Mouse (Mus musculus) left cerebral cortex, postnatal 25 days (tissue): ENCODE results near the gene Psmb3. TPM values are rescaled to one million over a fixed set of nuclear protein-coding genes. Genes with fewer than 3 reads are reported as not detected.
"Not testable (repeated sequence)": the region's sequence is repeated elsewhere in the genome, so short reads cannot be mapped to it uniquely, and the experiment has no call there.

Experiments
- DNase-seq, 2 experiments: peaks; one replicate each; pipeline ENCODE4 v3.0.0; 2022; ENCODE audit warnings: low spot score in 2 of 2, mixed read lengths in 1 of 2
- intact Hi-C: fragments of 180-260 bp; cut with DNase I; formaldehyde crosslinking; loops from one replicate; pipeline ENCODE4 v1.15.1; 2025
- total RNA-seq, 2 experiments: library from RNA; stranded (reverse); gene quantifications; 2 replicates each; pipeline ENCODE4 v1.2.3; 2021

Psmb3 gene
- total RNA-seq, 2 experiments from 2014 or later = 119 to 124 TPM

DNA sequence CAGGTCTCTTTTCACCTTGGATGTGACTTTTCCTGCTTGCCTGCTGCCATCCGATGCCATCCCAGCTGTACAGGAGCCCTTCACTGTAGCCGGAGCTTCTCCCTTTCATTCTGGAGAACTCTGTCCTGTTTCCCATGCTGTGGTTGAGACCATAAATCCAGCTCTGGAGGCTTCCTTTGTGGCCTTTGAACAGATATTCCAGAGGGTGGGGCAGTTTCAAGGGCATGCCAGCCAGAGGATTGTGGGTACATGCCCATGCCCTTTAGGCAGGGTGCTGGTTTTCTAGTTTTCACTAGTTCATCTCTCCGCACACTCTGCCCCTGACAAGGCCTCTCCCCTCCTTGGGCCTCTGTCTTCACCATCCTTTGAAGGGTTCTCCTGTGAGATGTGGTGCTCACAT is 16.1 kb upstream of the Psmb3 start:
- no peak for DNase-seq
- intact Hi-C loops = no loop called here

DNA sequence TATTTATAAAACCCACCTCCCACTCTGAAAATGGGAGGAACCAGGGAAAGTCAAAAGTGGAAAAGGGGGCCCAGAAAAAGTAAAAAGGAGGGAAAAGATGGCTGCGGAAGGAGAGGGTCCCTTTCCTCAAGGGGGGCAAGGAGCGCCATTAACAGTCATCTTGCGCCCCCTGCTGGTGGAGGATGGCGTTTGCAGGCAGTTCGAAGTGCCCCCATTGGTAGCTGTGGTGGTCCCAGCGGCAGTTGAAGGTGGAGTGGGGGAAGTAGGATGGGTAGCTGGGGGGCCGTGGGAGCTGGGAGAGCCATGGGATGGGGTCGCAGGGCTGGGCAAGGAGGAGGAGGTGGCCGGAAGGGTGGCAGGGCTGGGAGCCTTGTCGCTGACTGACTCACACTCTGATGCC is 13.3 kb upstream of the Psmb3 start:
- peak in 1 of 2 experiments; percentile 40 for DNase-seq
- intact Hi-C loops = loop anchor here (2.0 to 10.0 kb wide), 2 partner anchors 45 to 195 kb away; no protein-coding TSS in a partner anchor

DNA sequence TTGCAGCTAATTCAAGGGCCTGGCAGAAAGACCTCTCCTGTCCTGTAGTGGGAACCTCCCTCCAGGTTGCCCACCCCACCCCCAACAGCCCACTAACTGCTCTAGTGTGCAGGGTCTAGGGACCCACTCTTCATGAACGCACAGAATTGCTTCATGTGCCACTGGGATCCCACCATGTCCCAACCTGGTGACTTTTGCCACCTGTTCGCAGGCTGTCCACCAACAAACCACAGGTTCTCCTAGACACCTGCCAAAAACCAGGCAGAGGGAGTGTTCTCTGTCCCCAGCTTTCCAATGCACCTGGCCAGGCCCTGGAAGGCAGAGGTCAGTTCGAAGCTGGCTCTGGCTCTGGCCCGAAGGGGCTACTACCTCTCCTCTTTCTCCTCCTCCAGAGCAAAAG is 8.8 kb upstream of the Psmb3 start:
- intact Hi-C loops = loop anchor here (10.0 kb wide), 1 partner anchor 200 kb away; no protein-coding TSS in a partner anchor

DNA sequence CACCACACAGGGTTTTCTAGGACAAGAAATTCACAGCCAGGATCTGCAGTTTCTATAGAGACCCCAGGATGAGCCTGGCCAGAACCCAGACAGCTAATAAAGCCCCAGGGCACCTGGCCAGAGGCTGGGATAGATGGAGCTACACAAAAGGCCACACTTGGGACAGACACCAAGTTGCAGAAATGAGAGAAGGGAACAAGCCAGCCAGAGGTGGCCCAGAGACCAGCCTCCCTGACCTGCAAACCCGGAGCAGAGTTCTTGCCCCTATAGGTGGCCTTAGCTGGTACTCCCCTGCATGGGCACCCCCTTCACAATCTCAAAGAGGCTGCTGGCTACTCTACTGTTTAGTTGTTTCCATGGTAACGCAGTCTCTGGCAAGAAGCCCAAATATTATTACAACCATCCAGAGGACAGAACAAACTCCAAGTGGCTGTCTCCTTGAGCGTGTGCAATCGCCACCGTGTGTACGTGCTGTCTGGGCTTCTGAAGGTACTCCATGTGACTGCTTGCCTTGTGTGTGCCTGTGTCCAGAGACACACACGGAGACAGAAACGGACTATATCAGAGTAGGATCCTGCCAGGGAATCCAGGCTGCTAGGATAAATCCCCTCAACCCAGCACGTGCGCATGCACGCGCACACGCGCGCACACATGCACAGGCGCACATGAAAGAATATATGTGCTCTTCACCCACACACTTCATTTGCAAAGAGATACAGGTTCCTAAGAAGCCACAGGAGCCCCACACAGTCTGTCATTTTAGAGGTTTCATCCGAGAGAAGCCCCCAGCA is 8.1 kb upstream of the Psmb3 start:
- intact Hi-C loops = loop anchor here (5.0 to 10.0 kb wide), 2 partner anchors 33 to 200 kb away; partner anchors contain the start of gene Mllt6
- DNase-seq = peak; percentile 58 to 74

More for the DNA sequence above, 8.8 kb upstream of the Psmb3 start:
- no peak for DNase-seq

DNA sequence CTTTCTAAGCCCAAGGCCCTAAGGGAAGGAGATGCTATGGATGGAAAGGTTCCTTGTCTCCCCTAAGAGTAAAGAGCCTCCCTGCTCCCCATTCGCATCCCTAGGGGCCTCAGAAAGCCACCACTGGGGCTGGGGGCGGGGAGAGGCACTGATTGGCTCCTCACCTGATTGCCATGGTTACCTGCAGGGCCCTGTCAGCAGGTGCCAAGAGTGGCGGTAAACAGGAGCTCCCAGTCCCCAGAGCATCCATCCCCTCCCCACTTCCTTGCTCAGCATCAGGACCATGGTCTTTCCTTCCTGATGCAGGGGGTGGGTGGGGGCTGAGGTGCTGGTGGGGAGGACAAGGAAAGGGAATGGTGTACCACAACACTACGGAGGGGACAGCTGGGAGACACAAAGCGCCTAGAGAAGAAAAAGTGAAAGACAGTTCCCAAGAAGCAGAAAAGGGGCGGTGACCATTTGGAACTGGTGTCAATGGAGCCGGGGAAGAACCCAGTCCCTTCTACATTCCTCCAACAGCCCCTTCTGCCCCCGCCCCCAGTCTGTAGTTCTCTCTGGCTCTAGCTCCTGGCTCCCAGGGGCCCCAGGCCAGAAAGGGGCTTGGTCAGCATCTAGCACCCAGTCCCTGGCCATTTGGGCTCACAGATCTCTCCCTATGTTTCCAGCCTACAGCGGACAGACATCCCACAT is 7.3 kb upstream of the Psmb3 start:
- intact Hi-C loops = loop anchor here (5.0 to 10.0 kb wide), 2 partner anchors 34 to 201 kb away; partner anchors contain the start of gene Mllt6
- no peak for DNase-seq

DNA sequence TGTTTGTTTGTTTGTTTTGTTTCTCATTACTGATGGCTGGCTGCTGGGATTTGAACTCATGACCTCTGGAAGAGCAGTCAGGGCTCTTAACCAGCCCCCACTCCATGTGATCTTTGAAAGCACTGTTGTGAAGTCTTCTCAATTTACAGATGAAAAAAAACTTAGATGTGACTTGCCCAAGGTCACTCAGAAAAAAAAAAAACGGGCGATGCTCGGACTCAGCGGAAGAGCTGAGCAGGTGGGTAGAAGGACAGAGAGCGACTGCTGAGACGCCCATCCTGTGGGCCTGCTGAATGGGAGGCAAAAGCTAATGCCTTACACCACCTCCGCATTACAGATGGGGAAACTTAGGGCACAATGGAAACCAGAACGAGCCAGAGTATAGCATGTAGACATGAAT is 6.5 kb upstream of the Psmb3 start:
- DNase-seq = no peak
- intact Hi-C loops = loop anchor here (5.0 to 10.0 kb wide), 2 partner anchors 34 to 202 kb away; partner anchors contain the start of gene Mllt6

DNA sequence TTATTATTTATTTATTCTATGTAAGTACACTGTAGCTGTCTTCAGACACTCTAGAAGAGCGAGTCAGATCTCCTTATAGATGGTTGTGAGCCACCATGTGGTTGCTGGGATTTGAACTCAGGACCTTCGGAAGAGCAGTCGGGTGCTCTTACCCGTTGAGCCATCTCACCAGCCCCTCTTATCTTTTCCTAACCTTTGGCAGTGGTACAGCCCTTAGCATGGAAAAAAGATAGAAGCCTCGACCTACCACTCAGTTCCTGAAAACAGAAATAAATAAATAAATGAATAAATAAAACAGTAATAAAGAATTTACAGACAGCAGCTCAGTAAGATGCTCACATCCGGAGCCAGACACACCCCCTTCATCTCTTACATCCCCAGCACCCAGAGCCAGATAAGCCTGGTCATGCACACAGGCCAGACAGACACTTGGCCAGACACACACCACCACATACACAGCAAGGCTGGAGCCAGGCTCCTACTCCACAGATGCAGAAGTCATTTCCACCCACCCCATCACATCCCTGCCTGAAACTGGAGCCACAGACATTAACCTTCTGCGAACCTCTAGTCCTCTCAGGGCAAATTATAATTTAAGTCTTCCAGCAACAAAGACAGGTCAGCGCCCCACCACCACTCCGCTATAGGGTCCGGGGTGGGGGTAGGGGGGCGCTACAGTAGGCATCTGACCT is 5.9 kb upstream of the Psmb3 start:
- DNase-seq = no peak
- intact Hi-C loops = loop anchor here (5.0 to 10.0 kb wide), 2 partner anchors 35 to 203 kb away; partner anchors contain the start of gene Mllt6

DNA sequence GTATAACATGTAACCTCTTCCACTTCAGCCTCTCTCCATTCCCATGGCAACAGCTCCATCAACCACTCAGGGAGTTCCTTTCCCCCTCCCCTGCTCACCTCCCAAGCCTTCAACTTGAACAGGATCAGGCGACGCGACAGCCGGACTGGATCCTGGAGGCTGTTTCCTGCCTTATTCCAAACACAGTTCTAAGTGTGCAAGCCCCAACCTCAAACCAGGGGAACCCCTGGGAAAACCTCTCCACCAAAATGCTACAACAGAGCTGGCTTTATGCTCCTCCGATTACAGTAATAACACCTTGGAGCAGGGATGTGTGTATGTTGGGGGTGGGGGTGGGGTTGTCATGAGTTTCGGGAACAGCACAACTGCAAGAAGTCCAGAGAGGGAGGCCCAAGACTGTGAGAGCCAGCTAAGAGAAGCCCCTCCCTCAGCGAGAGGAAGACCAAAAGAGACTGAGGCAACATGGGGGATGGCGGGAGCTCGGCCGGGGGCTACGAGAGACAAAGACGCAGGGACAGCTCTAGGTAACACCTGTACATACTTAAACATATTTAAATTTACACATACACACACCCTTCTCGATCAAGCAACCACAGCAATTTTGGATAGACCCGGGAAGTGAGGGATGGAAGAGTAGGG is 5.2 kb upstream of the Psmb3 start:
- intact Hi-C loops = loop anchor here (2.0 to 10.0 kb wide), 3 partner anchors 36 to 203 kb away; partner anchors contain the start of genes Mllt6 and Pip4k2b
- no peak for DNase-seq

DNA sequence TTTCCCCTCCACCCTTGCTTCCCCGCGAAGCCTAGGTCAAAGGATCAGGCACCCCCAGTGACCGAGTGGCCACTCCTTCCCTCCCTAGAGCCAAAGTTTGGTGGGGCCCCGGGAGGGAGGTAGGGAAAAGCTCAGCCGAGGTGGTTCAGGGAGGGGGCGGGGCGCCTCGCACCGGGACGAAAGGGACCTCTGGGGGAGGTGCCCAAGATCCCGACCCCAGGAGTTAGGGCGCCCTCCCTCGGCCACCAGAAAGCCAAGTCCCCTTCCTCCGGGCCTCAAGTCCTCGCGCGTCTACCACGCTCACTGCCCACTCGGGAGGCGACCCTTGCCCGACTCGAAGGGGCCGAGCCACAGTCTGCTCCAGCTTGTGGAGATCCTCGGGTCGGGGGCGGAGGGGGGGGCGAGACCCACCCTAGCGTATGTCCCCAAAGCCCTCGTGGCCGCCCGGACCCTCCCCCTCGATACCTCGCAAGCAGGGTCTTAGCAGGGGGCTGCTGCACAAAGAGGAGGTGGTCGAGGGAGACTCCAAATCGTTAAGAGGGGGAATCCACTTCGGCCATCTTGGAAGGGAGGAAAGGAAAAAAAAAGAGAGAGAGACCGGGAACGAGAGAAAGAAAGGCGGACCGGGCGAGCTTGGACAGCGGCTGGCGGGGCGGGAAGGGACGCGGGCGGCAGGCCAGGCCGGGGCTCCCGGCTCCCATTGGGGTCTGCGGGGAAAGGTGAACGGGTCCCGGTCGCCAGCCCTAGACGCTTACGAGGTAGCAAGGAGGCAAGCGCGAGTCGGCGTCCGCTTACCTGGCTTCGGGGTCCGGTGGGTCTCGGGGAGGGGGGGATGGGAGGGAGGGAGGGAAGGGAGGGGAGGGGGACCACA is 4.2 kb upstream of the Psmb3 start:
- DNase-seq = no peak
- intact Hi-C loops = loop anchor here (2.0 to 10.0 kb wide), 3 partner anchors 37 to 204 kb away; partner anchors contain the start of genes Mllt6 and Pip4k2b

DNA sequence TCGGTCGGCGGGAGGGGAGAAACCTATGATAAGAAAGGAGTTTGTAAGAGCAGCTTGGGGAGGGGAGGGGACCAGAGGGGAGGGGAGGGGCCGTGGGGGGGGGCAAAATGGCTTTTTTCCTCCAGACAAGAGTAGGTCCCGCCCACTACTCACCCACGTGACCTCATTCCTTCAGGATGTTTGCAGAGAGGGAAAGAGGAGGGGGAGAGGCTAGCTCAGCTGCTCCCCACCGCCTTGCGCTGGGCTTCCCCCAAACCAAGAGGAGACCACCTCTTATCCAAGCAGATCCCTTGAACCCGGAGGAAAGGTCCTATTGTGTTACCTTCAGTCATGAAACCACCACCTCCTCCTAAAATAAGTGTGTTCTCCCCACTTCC is 3.6 kb upstream of the Psmb3 start:
- intact Hi-C loops = loop anchor here (2.0 to 10.0 kb wide), 3 partner anchors 37 to 205 kb away; partner anchors contain the start of genes Mllt6 and Pip4k2b
- peak; percentile 86 to 87 for DNase-seq

DNA sequence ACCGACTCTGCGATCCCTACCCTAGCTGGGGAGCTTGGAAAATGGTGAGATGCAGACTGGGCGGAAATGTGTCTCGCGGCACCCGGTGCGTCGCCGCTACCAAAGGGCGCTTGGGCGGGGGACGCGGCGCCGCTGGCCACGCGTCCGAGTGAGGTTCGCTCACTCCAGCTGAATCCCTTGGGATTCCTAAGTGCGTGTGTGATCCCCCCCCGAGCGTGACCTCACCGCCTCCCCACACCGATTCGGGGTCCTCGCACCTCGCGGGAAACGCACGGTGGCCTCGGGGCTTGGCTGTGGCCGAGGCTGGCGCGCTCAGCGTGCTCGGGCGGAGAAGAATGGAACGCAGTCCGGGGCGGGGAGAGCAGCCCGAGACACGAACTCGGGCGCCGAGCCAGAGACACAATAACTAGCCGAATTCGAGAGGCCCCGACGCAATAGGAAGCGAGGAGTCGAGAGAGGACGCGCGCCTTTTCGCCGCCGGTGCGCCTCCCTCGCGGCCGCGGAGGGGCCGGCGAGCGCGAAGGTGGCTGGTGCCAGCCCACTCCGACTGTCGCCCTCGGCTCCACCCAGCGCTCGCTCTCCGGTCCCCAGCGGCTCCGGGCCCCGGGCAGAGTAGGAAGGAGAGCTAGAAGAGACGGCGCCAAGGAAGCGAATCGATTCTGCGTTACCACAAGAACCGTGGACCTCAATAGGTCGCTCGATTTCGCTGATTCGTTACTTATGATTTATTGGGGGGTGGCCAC is 3.0 kb upstream of the Psmb3 start, which contains the start of gene Pcgf2:
Pcgf2 (minus strand) TSS at position 495 of the 743 bp plus-strand sequence.
- intact Hi-C loops = no loop called here
- DNase-seq = peak; percentile 72

DNA sequence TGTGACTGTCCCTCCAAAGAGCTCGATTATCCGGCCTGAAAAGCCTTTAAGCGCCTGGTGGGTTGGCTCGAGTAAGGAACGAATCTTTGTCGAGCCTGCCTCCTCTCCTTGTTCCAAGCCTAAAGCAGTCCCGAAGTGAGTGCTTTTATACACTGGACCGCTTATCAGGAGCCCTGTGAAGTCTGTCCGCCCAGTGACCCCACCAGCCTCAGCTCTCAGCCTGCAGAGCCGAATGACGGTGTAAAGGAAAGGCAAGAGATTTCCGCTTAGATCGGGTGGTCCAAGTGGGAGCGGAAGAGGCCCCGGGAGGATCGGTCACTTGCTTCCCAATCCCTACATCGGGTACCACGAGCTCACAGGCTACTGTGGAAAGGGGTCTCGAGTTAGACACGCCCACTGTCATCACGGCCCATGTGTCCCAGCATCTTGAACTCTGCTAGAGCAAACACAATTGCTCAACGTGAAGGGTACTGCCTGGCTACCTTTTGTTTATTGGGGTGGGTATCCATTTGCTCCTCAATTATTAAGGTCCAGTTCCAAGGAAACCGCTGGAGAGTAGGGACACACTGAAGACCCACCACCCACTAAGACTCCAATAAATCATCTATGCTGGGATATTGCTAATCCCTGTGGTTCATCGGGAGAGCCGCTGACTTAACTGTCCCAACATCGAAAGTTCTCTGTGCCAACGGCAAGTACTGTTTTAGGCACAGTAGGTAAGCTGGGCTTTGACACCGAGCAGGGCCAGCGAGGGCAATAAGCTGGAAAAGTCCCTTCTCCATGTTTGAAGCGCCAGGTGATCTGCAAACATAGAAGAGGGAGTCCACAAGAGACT is 2.2 kb upstream of the Psmb3 start:
- DNase-seq = peak in 1 of 2 experiments; percentile 40
- intact Hi-C loops = no loop called here

DNA sequence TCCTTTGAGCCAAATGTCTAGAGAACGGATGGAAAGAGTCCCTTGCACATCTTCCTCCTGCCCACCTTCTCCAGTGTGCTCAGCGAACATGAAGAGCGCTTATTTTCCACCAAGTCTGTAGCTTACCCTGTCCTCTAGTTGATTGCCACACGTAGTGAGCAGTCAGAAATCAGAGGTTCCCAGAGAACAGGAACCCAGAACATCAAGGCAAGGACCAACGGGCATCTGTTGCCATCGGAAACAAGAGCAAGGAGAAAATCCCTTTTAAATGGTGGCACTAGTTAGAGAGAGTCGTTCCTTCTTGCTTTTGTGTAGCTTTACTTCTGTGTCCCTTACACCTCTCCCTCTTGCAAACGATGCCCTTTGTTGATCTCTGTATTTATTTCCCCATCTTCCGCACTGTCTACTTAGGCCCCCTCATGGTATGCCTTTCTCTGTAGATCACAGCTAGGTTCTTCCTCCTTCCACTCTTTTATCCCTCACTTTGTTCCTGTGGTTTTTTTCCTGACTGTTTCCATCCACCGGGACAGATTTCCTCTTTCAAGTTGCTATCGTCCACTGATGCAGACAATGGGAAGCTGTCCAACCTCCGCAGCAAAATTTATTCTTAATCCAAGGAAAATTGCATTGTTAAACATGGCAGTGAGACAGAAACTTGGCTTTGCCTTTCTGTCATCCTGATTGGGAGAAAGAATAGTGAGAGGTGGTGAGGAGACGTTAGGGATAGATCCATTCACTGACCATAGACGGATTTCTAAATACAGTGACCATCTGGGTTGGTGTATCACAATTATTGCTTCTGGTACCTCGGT is 1.4 kb upstream of the Psmb3 start:
- no peak for DNase-seq
- intact Hi-C loops = no loop called here

DNA sequence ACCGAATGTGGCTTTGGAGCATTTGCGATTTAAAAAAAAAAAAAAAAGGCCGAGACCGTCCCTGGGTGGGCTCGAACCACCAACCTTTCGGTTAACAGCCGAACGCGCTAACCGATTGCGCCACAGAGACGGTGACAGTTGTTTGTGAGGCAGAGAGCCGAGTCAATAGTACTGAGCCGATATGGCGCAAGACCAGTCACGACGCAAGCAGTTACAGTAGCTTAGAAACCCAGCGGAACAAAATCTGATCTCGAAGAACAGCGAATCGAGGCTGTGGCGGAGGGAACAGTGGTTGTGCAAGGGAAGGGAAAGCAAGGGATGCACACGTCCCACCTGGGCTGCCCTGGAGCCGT is 830 bp upstream of the Psmb3 start:
- intact Hi-C loops = no loop called here
- DNase-seq = peak; percentile 90 to 94

DNA sequence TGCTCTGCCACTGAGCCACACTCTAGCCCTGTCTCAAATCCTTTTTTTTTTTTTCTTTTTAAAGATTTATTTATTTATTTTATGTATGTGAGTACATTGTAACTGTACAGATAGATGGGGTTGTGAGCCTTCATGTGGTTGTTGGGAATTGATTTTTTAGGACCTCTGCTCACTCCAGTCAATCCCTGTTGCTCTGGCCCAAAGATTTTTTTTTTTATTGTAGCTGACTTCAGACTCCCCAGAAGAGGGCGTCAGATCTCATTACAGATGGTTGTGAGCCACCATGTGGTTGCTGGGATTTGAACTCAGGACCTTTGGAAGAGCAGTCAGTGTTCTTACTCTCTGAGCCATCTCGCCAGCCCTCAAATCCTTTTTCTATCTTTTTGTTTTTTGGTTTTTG is 6.9 kb downstream of the Psmb3 start:
- DNase-seq, intact Hi-C loops: not testable (repeated sequence)
